Mouse (Mus musculus): ENCODE results near the gene Esr1.

GRCm38 (mm10) chr10:4923616-4924015, 312.2 kb downstream of the Esr1 start:
- no peak for TF ChIP-seq POLR2A (IDR thresholded peaks at IDR 0.05; ENCODE audit: low read depth, low read length)
- TF ChIP-seq CTCF (IDR thresholded peaks at IDR 0.05; ENCODE audit: borderline replicate concordance, insufficient read depth, low read length) = no peak

Measured in embryonic fibroblast, embryonic 13.5 days (primary cell).